Mouse (Mus musculus) embryo, embryonic 9.5 days (tissue): Measurements from ENCODE around the gene Itprid2.

Experiments
- DNase-seq: peaks from one replicate; pipeline ENCODE4 v3.0.0-alpha.2; 2017; ENCODE audit errors: extremely low spot score

Itprid2 gene

DNA sequence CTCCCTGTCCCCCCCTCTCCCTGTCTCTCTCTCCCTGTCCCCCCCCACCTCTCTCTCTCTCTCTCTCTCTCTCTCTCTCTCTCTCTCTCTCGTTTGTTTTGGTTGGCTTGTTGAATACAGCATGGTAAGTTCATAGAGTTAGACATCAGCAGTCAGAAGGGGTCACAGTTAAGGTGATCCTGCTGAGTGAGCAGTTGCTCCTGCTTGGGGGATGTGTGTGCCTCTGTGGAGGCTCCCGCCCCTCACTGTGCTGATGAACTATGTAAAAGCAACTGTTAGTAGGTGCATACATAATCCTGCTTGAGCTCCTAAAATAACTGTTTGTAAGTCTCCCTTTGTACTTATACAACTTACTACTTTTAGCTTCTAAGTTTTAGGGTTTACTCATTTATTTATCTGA is 12.6 kb downstream of the Itprid2 start:
- DNase-seq: no peak

DNA sequence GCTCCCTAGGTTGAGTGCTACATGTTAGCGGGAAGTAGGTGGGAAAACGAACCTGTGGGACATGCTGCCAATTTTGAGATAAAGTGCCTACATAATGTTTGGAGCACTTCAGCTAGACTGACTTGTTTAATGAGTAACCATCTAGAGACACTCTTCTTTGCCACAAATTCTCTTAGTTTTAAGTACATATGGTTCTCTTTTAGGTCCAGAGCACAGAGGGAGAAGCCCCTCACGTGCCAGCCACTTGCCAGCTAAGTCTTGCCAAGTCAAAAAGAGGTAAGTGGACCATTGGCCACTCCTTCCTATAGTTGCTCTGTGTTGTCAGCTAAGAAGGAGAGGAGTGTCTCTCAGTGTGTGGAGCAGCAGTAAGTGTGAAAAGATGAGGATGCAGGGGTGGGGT is 16.0 kb downstream of the Itprid2 start:
- no peak for DNase-seq

GRCm38 (mm10) chr2:79651701-79652100 is 16.5 kb downstream of the Itprid2 start:
- no peak for DNase-seq

DNA sequence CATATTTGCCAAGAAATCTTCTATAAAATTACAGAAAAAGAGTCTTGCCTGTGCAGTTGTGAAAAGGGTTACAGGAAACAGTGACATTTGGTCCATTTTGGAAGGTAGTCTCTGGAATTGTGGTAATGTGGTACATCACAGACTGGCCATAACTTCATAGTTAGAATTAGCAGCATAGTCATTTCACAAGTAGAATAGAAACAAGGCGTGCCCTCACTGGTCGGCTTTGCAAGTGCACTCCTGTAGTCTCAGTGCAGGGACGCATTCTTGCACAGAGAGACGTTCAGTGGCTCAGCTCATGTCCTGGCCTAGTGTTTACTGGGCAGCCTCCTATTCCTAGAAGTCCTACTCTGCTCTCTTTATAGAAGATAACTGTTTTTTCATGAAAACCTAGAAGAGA is 17.4 kb downstream of the Itprid2 start:
- DNase-seq: no peak

DNA sequence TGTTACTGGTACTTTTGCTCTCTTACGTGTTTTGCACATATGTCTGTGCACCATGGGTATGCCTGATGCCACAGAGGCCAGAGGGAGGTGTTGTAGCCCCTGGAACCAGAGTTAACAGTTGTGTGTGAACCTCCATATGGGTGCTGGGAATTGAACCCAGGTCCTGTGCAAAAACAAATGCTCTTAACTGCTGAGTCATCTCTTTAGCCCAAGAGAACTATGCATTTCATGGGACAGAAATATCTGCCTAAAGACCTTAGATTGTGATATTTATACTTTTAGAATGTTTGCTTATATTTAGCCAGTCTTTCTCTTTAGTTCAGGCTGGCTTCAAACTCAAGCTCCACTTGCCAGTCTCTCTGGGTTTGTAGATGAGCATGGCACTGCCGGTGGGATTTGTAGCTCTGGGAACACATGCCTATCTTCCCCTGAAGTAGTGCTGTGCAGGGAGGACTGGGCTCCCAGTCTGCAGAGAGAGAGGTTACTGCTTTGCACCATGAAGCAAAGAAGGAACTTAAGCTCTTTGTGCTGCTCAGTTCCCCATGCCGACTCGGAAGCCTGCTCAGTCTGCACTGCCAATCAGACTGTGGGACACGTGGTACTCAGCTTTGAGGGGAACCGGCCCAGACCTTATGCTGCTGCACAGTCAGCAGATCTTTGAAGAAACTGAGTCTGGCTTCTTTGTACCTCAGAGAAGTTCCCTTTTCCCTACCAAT is 18.1 kb downstream of the Itprid2 start:
- no peak for DNase-seq

DNA sequence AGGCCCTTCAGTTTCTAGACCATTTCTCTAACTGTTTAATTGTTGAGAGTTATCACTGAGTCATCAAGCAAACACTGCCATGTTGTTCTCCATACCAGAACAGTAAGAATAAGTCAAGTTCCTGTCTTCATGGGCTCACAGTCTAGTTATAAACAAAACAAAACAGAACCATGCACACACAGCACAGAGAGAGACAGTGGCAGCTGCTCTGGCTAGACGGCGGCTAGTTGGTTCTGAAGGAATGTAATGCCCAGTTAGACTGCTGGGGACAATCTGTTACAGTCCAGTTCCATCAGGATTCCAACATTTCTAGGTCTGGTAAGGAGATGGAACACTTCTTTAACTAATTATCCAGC is 18.6 kb downstream of the Itprid2 start:
- DNase-seq: no peak

DNA sequence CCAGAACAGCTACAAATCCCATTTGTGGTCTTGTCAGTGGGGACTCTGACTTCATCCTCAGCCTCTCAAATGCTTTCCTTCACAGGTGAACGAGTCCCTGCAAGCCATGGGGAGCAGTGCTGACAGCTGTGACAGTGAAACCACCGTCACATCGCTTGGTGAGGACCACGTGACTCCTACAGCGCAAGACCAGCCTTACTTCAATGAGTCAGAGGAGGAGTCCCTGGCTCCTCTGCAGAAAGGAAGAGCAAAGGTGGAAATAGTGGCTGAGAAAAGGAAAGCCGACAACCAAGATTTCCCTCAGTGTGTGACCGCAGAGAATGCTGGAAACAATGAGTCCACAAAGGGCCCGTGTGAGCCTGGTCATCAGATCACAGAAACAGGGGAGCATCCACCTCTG is 21.9 kb downstream of the Itprid2 start:
- DNase-seq: no peak

GRCm38 (mm10) chr2:79660417-79661185 is 25.4 kb downstream of the Itprid2 start:
- no peak for DNase-seq

DNA sequence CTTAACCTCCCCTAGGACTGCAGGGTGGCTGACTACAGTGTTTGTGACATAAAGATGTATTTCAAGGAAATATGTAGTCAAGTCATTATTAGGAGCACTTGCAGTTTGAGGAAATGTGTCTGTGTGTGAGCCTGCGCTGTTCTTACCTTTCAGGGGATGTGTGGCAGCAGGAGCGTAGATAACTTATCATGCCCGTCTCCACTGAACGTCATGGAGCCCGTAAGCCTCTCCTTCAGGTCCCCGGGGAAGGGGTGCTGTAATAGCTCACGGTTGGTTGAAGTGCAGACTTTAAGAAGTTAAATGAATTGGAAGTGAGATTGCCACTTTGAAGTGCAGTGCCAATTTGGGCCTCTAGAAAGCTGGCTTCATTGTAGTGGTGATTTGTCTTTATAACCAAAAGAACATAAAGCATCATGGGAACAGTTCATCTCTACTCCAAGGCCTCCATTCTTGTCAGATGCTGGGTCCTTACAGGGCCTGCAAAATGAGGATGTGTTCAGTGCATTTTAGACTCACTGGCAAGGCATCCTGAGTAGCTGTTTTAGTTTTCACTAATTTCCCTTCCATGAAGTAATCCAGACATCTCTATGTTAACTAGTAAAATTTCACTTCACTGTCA is 26.4 kb downstream of the Itprid2 start:
- DNase-seq: no peak

DNA sequence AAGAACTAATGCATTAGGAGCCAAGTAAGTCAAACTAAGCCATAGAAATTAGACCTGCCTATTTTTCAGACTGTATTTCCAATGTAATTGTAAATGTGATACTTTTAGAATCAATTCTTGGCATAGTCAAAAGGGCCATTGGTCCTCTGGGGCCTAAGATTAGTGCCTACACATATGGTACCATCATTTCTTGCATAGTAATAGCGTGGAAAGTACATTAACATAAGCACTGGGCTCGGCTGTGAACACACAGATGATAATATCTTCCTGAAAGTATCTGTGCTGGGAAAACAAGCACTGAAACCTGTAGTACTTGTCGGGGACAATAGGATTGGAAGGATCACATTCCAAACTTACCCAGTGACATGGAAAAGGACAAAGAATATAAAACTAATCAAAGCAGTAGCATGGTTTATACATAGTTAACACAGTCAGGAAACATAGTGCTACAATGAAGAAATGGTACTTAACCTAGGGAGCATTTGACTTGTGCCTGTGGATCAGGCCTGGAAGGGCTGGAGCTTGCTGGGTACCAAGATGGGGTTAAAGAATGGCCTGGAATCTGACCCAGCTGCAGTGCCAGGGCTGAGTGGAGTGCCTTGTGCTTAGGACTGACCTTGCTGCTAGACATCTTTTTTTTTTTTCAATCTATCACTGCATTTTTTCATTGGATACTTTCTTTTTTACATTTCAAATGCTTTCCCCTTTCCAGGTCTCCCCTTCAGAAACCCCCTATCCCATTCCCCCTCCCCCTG is 29.6 kb downstream of the Itprid2 start:
- no peak for DNase-seq

- no peak for DNase-seq
Measured at GRCm38 (mm10) chr2:79665492-79665891, 30.3 kb downstream of the Itprid2 start.

GRCm38 (mm10) chr2:79675266-79675665 is 40.1 kb downstream of the Itprid2 start:
- DNase-seq: no peak

DNA sequence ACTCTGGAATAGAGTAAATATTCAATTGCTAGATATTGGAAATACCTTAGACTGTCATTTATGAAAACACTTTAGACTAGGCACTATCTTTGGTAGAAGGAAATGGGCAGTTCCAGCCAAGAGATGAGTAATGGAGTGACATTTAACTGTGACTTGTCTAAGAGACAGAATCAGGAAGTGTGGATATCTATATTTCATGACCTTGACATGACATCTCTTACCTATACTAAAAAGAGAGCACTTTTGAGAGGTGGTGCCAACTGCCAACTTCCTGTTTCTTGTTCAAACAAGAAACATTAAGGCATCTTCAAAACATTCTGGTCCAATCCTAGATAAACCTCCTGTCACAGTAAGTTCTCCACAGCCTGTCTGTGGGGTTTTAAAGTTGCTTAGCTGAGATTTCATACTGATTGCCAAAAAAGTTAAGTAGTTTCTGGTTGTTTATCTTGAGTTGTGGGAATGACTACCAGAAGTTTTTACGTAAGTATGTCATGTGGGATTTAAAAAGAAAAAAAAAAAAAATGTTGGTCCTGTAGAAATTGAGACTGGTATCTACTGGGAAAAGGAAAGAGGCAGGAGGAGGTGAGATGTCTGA is 42.6 kb downstream of the Itprid2 start:
- no peak for DNase-seq

- DNase-seq: no peak
Measured at GRCm38 (mm10) chr2:79681672-79682071, 46.5 kb downstream of the Itprid2 start.

DNA sequence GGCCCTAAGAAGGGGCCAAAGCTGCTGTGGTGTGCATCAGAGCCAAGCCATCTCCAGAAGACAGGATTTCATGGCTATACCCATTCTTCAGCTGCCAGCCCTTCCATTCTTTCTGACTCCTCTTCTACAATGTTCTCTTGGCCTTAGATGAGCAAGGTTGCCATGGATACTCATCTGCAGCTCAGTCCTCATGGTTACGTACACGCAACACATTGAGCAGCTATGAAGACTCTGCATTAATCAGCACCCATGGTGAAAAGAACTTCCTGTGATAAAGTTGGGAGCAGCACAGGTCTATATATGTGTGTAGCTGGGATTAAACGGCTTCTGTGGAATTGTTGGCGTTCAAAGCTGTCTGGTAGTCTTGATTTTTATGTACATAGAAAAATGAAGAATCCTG is 48.1 kb downstream of the Itprid2 start:
- no peak for DNase-seq

GRCm38 (mm10) chr2:79690838-79691237 is 55.7 kb downstream of the Itprid2 start:
- no peak for DNase-seq

- DNase-seq: no peak
Measured at GRCm38 (mm10) chr2:79695190-79695589, 60.0 kb downstream of the Itprid2 start.

GRCm38 (mm10) chr2:79695939-79696338 is 60.8 kb downstream of the Itprid2 start:
- no peak for DNase-seq

DNA sequence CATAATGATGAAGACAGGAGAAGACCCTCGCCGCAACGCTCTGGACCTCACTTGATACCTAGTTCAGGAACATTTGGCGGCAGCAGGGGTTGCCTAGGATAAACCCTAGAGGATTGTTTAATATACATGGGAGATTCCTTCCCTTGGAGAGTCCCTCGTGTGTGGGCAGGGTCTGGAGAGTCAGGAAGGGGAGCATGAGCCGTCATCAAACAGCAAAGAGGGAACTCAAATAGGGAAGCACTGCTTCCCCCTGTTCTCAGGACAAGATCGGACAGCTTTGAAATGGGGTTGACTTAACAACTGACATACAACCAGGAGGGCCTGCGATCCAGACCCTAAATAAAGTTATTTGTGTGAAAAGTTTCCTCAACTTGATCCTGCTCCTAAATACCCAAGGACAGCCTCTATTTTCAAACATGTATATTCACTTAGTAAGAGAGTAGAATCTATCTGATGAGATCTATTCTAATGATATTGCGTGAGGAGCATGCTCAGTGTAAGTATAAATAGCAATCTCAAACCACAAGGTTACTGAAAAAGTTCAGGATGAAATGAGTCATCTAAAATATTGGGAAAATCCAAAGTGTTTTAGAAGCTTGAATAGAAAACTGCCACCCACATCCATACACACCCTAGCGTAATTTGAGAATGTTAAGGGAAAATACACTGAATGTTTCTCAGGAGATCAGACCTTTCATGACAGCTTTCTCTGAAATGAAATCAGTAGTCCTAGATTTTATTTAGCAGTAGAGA is 61.5 kb downstream of the Itprid2 start:
- DNase-seq: no peak

DNA sequence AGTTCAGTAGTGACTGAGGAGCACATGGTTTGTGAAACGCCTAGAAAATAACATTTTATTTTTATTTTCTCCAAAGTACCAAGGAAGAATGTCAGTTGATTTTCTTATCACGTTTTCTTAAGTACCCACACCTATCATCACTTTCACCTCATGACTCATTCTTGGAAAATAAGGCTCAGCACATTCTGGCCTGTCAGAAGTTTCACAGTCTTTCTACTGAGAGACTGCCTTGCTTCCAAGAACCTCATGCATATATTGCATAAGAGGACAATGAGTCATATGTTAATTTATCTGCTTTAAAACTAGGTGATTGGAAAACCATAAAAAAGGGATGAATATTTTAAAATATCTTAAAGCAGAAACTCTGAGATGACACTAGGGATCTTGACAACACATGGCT is 63.0 kb downstream of the Itprid2 start:
- no peak for DNase-seq

DNA sequence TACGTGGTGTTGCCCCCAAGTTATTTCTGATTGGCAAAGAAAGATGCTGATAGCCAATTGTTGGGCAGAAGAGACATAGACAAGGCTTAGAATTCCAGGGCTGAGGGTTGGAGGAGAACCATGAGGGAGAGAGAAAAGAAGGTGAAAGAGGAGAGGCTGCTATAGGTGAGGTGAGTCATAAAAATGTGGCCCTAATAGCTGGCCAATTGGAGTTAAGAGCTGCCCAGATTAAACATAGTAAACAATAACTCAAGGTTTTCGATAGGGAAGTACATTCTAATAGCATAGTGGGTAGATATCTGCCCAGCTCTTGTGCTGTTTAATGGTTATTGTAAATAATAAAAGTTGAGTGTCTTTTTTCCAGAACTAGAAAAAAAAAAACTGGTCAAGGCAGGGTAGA is 69.6 kb downstream of the Itprid2 start:
- no peak for DNase-seq
